Mouse (Mus musculus): Measurements from ENCODE around the gene Slc25a16. TPM values are rescaled to one million over a fixed set of nuclear protein-coding genes. Genes with fewer than 3 reads are reported as not detected.

Gene Slc25a16
- polyA plus RNA-seq, 1 experiment from 2014 or later: 17.5 TPM

DNA sequence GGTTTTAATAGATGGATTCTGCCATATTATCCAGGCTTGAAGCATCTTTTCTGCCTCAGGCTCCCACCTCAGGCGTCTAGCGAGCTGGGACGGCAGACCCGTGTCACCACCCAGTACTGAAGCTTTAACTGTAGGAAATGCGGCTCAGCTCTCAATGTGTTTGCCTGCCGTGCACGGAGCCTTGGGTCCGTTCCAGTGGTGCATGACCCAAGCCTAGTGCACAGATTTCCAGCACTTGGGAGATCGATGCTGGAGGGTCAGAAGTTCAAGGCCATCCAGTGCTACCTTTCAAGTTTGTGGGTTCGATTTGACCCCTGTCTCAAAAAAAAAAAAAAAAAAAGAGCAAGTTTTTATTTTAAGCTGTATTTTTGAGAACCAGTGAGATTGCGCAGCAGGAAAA, 45.4 kb downstream of the Slc25a16 start:
- WGBS: 93% methylated on average over 11 of the region's 11 CpGs
- no peak for ATAC-seq (ENCODE audit: insufficient number of reproducible peaks, insufficient read depth, low FRiP score, low read depth)
- no peaks in the 10 kb centered on the region for H3K9me3 ChIP-seq (ENCODE audit: control insufficient read depth, low read depth, low read length)
- H3K27me3 ChIP-seq (ENCODE audit: control insufficient read depth, insufficient read depth, low read length): no peaks in the 10 kb centered on the region
- H3K36me3 ChIP-seq (ENCODE audit: control insufficient read depth, insufficient read depth, low read length): peaks cover 35% of the 10 kb centered on the region
- H3K27ac ChIP-seq (ENCODE audit: low read length): no peak overlapping the region
- no peak overlapping the region for H3K4me2 ChIP-seq (replicated peaks; ENCODE audit: low read depth, low read length)
- H3K9ac ChIP-seq (replicated peaks; ENCODE audit: low read depth, low read length): no peak overlapping the region
- no peaks in the 10 kb centered on the region for H3K4me1 ChIP-seq (ENCODE audit: control insufficient read depth, insufficient read depth, low read length)
- no peak overlapping the region for H3K4me3 ChIP-seq (ENCODE audit: low read depth, low read length)

DNA sequence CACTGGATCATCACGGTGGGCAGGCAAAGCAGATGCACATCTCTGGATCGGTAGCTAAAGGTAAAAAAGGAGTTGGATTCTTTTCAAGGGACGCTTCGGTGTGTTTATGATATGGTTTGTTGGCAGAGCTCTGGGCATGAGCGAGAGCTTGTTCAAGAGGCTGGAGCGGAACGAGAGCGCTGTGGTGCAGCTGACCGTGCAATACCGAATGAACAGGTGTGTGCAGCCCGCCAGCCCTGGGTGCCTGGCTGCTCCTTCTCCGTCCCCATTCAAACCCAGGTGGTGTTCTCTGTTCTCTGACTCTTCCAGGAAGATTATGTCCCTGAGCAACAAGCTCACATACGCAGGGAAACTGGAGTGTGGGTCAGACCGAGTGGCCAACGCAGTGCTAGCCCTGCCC, 45.9 kb downstream of the Slc25a16 start:
- Histone ChIP-seq H3K27ac (ENCODE audit: low read length) (no peak overlapping the region), H3K4me2 (replicated peaks; ENCODE audit: low read depth, low read length) (no peak overlapping the region)
- 93% methylated on average over 15 of the region's 15 CpGs for WGBS

DNA sequence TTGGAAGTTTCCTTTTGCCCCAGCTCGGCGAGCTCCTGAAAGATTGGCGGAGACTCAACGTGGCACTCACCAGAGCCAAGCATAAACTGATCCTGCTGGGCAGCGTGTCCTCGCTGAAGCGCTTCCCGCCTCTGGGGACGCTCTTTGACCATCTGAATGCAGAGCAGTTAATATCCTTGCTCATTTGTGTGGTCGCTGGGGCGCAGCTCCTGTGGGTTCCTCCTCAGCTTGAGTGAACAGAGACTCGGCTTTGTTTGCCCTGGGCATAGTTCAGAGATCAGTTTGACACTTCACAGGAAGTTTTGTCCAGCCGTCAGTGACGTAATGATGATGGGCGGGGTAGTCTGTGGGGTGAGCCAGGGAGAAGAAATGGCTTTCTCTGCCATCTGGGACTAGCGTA, 51.4 kb downstream of the Slc25a16 start:
- no peak for ATAC-seq (ENCODE audit: insufficient number of reproducible peaks, insufficient read depth, low FRiP score, low read depth)
- Histone ChIP-seq H3K4me1 (ENCODE audit: control insufficient read depth, insufficient read depth, low read length) (no peaks in the 10 kb centered on the region), H3K4me3 (ENCODE audit: low read depth, low read length) (no peak overlapping the region), H3K27ac (ENCODE audit: low read length) (no peak overlapping the region), H3K27me3 (ENCODE audit: control insufficient read depth, insufficient read depth, low read length) (no peaks in the 10 kb centered on the region), H3K4me2 (replicated peaks; ENCODE audit: low read depth, low read length) (no peak overlapping the region), H3K9me3 (ENCODE audit: control insufficient read depth, low read depth, low read length) (no peaks in the 10 kb centered on the region), H3K36me3 (ENCODE audit: control insufficient read depth, insufficient read depth, low read length) (peaks cover 10% of the 10 kb centered on the region), H3K9ac (replicated peaks; ENCODE audit: low read depth, low read length) (no peak overlapping the region)
- 74% methylated on average over 16 of the region's 16 CpGs for WGBS

More for the DNA sequence above, 45.9 kb downstream of the Slc25a16 start:
- Histone ChIP-seq H3K4me3 (ENCODE audit: low read depth, low read length) (no peak overlapping the region), H3K4me1 (ENCODE audit: control insufficient read depth, insufficient read depth, low read length) (no peaks in the 10 kb centered on the region), H3K9me3 (ENCODE audit: control insufficient read depth, low read depth, low read length) (no peaks in the 10 kb centered on the region), H3K27me3 (ENCODE audit: control insufficient read depth, insufficient read depth, low read length) (no peaks in the 10 kb centered on the region), H3K9ac (replicated peaks; ENCODE audit: low read depth, low read length) (no peak overlapping the region), H3K36me3 (ENCODE audit: control insufficient read depth, insufficient read depth, low read length) (peaks cover 30% of the 10 kb centered on the region)
- ATAC-seq (ENCODE audit: insufficient number of reproducible peaks, insufficient read depth, low FRiP score, low read depth): no peak

DNA sequence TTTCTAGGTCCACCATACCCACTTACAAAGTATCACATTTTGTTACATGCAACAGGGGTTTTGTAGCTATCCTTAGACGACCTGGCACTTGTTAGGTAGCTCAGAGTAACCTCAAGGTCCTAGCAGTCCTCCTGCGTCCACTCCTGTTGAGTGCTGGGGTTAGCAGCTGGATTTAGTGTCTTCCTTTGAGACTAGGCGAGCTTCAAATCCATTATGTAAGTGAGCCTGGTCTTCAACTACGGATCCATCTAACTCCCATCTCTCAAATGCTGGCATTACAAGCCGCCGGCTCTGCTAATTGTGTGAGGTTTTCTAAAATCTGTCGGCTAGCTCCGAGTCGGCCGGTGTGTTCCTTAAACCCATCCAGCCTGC, 59.2 kb downstream of the Slc25a16 start:
- H3K4me1 ChIP-seq (ENCODE audit: control insufficient read depth, insufficient read depth, low read length): peaks cover 7% of the 10 kb centered on the region; the same call in 1 of the 2 replicates
- ATAC-seq (ENCODE audit: insufficient number of reproducible peaks, insufficient read depth, low FRiP score, low read depth): no peak
- H3K9me3 ChIP-seq (ENCODE audit: control insufficient read depth, low read depth, low read length): no peaks in the 10 kb centered on the region
- peaks cover 8% of the 10 kb centered on the region; the same call in 1 of the 2 replicates for H3K36me3 ChIP-seq (ENCODE audit: control insufficient read depth, insufficient read depth, low read length)
- peak overlapping the region; percentile 92 for H3K4me3 ChIP-seq (ENCODE audit: low read depth, low read length)
- 10% methylated on average over 10 of the region's 10 CpGs for WGBS
- H3K4me2 ChIP-seq (replicated peaks; ENCODE audit: low read depth, low read length): peak overlapping the region; percentile 44
- no peaks in the 10 kb centered on the region for H3K27me3 ChIP-seq (ENCODE audit: control insufficient read depth, insufficient read depth, low read length)
- H3K27ac ChIP-seq (ENCODE audit: low read length): no peak overlapping the region
- H3K9ac ChIP-seq (replicated peaks; ENCODE audit: low read depth, low read length): peak overlapping the region; percentile 71

DNA sequence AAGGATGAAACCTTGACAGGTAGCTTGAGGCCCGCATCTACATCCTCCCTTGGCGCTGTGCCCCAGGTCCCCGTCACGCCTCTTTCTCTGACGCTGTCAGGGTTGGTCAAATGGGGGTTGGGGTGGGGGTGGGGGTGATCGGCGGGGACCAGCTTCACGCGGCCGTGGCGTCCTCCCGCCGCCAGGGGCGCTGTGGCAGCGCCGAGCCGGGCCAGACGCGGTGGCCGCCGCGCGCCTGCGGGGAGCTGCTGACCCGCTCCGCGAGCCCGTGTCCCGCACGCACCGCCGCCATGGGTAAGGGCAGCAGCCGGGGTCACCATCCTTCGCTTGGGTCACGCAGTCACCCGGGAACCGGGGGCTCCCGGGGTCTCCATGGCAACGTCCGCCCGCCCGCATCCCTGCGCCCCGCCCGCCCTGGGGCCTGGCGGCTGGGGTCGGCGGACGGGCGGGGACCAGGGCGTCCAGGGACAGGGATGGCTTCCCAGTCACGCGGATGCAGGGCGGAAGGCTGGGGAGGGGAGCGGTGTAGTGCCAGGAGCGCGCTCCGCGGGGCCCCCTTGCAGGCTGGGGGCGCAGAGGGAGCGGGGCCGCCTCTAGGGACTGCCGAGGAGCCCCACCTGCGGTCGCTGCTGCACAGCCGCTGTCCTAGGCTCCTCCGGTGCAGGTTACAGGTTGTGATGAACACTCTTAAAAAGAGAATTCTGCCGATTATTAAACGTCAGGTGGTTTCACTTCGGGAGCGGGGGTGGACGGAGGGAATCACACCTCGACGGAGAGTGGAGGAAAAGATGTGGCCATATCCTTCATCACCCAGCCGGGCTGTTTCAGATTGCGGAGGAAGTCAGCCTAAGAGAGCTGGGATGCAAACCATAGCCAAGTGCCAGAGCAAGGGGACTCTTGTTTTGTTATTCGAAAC, 59.9 kb downstream of the Slc25a16 start, which contains the start of gene Rufy2:
Gene Rufy2, plus strand, starts transcription at position 185 of the 916 bp plus-strand sequence.
- Histone ChIP-seq H3K9ac (replicated peaks; ENCODE audit: low read depth, low read length) (peak within 1 kb of the TSS; percentile 71), H3K4me3 (ENCODE audit: low read depth, low read length) (peak within 1 kb of the TSS; percentile 92), H3K27ac (ENCODE audit: low read length) (peak within 1 kb of the TSS; percentile 71), H3K36me3 (ENCODE audit: control insufficient read depth, insufficient read depth, low read length) (peaks cover 14% of the 10 kb centered on the region; the same call in 1 of the 2 replicates), H3K4me2 (replicated peaks; ENCODE audit: low read depth, low read length) (peak within 1 kb of the TSS; percentile 44), H3K9me3 (ENCODE audit: control insufficient read depth, low read depth, low read length) (no peaks in the 10 kb centered on the region), H3K4me1 (ENCODE audit: control insufficient read depth, insufficient read depth, low read length) (peaks cover 7% of the 10 kb centered on the region; the same call in 1 of the 2 replicates), H3K27me3 (ENCODE audit: control insufficient read depth, insufficient read depth, low read length) (no peaks in the 10 kb centered on the region)
- under 1% methylated on average over 72 of the region's 77 CpGs for WGBS
- ATAC-seq (ENCODE audit: insufficient number of reproducible peaks, insufficient read depth, low FRiP score, low read depth): peak; percentile 91

DNA sequence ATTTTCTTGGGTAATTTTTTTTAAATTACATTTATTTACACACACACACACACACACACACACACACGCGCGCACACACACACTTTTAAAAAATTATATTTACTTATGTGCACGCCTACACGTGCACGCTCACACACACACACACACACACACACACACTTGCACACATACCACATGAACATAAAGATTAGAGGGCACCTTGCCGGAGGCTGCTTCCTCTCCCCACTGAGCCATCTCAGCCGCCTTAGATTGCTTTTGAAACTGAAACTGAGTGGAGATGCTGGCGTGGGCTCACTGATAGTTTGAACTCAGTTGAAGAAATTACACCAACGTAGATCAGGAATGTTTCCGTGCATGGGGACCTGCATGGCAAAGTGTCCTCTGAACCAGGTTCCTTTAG, 63.6 kb downstream of the Slc25a16 start:
- Histone ChIP-seq H3K4me3 (ENCODE audit: low read depth, low read length) (no peak overlapping the region), H3K36me3 (ENCODE audit: control insufficient read depth, insufficient read depth, low read length) (peaks cover 23% of the 10 kb centered on the region; the same call in 1 of the 2 replicates), H3K27ac (ENCODE audit: low read length) (no peak overlapping the region), H3K9me3 (ENCODE audit: control insufficient read depth, low read depth, low read length) (no peaks in the 10 kb centered on the region), H3K4me2 (replicated peaks; ENCODE audit: low read depth, low read length) (no peak overlapping the region), H3K4me1 (ENCODE audit: control insufficient read depth, insufficient read depth, low read length) (peaks cover 7% of the 10 kb centered on the region; the same call in 1 of the 2 replicates), H3K9ac (replicated peaks; ENCODE audit: low read depth, low read length) (no peak overlapping the region), H3K27me3 (ENCODE audit: control insufficient read depth, insufficient read depth, low read length) (no peaks in the 10 kb centered on the region)
- no peak for ATAC-seq (ENCODE audit: insufficient number of reproducible peaks, insufficient read depth, low FRiP score, low read depth)
- 90% methylated on average over 11 of the region's 11 CpGs for WGBS

DNA sequence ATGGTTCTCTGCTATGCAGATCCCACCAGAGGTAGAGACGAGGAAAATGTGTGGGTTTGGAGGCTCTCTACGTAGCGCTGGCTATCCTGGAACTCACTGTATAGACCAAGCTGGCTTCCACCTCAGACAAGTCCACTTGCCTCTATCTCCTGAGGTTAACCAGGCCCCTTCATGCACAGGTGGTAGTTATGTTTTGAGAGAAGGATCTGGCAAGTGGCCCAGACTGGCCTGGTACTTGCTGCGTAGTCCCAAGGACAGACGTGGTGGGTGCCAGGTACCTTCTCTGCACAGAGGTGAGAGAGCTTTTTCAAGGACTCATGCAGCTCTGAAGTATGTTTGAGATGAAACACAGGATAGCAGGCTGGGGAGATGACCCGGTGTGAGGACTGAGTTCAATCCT, 64.1 kb downstream of the Slc25a16 start:
- no peaks in the 10 kb centered on the region for H3K27me3 ChIP-seq (ENCODE audit: control insufficient read depth, insufficient read depth, low read length)
- WGBS: 90% methylated on average over 6 of the region's 6 CpGs
- no peak overlapping the region for H3K4me3 ChIP-seq (ENCODE audit: low read depth, low read length)
- H3K4me1 ChIP-seq (ENCODE audit: control insufficient read depth, insufficient read depth, low read length): peaks cover 7% of the 10 kb centered on the region; the same call in 1 of the 2 replicates
- no peak overlapping the region for H3K9ac ChIP-seq (replicated peaks; ENCODE audit: low read depth, low read length)
- no peaks in the 10 kb centered on the region for H3K9me3 ChIP-seq (ENCODE audit: control insufficient read depth, low read depth, low read length)
- H3K36me3 ChIP-seq (ENCODE audit: control insufficient read depth, insufficient read depth, low read length): peaks cover 23% of the 10 kb centered on the region; the same call in 1 of the 2 replicates
- H3K27ac ChIP-seq (ENCODE audit: low read length): no peak overlapping the region
- H3K4me2 ChIP-seq (replicated peaks; ENCODE audit: low read depth, low read length): no peak overlapping the region
- ATAC-seq (ENCODE audit: insufficient number of reproducible peaks, insufficient read depth, low FRiP score, low read depth): no peak

DNA sequence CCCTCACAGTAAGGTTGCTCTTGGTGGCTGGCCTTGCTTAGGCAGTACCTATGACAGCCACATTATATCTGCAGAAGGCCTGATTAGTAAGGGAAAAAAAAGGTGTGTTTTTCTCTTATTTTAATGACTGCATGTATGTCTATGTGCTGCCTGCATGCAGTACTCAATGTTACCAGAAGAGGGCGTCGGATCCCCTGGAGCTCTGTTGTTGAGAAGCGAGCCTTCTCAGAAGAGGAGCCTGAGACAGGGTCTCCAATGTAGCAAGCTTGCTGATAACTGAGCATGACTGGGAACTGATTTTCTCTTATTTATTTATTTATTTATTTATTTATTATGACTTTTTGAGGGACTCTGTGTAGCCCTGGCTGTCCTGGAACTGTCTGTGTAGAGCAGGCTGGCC, 66.9 kb downstream of the Slc25a16 start:
- Histone ChIP-seq H3K9me3 (ENCODE audit: control insufficient read depth, low read depth, low read length) (no peaks in the 10 kb centered on the region), H3K27me3 (ENCODE audit: control insufficient read depth, insufficient read depth, low read length) (no peaks in the 10 kb centered on the region), H3K4me3 (ENCODE audit: low read depth, low read length) (no peak overlapping the region), H3K4me2 (replicated peaks; ENCODE audit: low read depth, low read length) (no peak overlapping the region), H3K27ac (ENCODE audit: low read length) (no peak overlapping the region), H3K9ac (replicated peaks; ENCODE audit: low read depth, low read length) (no peak overlapping the region), H3K36me3 (ENCODE audit: control insufficient read depth, insufficient read depth, low read length) (peaks cover 45% of the 10 kb centered on the region), H3K4me1 (ENCODE audit: control insufficient read depth, insufficient read depth, low read length) (no peaks in the 10 kb centered on the region)
- no peak for ATAC-seq (ENCODE audit: insufficient number of reproducible peaks, insufficient read depth, low FRiP score, low read depth)
- WGBS: 36% methylated on average over 3 of the region's 3 CpGs
